Mouse (Mus musculus) lung, postnatal 0 days (tissue): Measurements from ENCODE around the gene Bcl2. TPM values are rescaled to one million over a fixed set of nuclear protein-coding genes. Genes with fewer than 3 reads are reported as not detected.
A peak's percentile ranks its signal among the peaks of the same experiment; 100 is the strongest.

Experiments used
- ATAC-seq: fragments of 200-750 bp; cut with Nextera tagmentation; 2 replicates; pipeline ENCODE4 v1.8.0; 2017; ENCODE audit warnings: moderate library complexity
- DNase-seq: peaks from one replicate; pipeline ENCODE4 v3.0.0-alpha.2; 2016; ENCODE audit warnings: low spot score
- H3K27ac ChIP-seq: fragments of 300-500 bp; sonication (generic); 2 replicates; pipeline ENCODE4 v1.5.1; 2014; ENCODE audit warnings: antibody characterized with exemption, mild to moderate bottlenecking, low read length, mixed read lengths
- H3K27me3 ChIP-seq: fragments of 300-500 bp; sonication (generic); replicated peaks from 2 replicates; pipeline ENCODE4 v1.6.1; 2014; ENCODE audit warnings: low read length, mixed read lengths; ENCODE audit not compliant: insufficient read depth
- H3K36me3 ChIP-seq: fragments of 300-500 bp; sonication (generic); 2 replicates; pipeline ENCODE4 v1.6.1; 2014; ENCODE audit warnings: low read length, mixed read lengths; ENCODE audit not compliant: insufficient read depth
- H3K4me1 ChIP-seq: fragments of 300-500 bp; sonication (generic); 2 replicates; pipeline ENCODE4 v1.6.1; 2014; ENCODE audit warnings: antibody characterized with exemption, low read depth, low read length, mixed read lengths; ENCODE audit not compliant: insufficient read depth
- H3K4me2 ChIP-seq: fragments of 300-500 bp; sonication (generic); replicated peaks from 2 replicates; pipeline ENCODE4 v1.6.1; 2014; ENCODE audit warnings: low read depth, mild to moderate bottlenecking, low read length, moderate library complexity, mixed read lengths
- H3K4me3 ChIP-seq: fragments of 300-500 bp; sonication (generic); 2 replicates; pipeline ENCODE4 v1.5.1; 2014; ENCODE audit warnings: low read depth, low read length
- H3K9ac ChIP-seq: fragments of 300-500 bp; sonication (generic); replicated peaks from 2 replicates; pipeline ENCODE4 v1.6.1; 2014; ENCODE audit warnings: low read depth, mild to moderate bottlenecking
- H3K9me3 ChIP-seq: fragments of 300-500 bp; sonication (generic); 2 replicates; pipeline ENCODE4 v1.6.1; 2016; ENCODE audit warnings: low read length, mixed read lengths
- CTCF ChIP-seq: IDR thresholded peaks from 2 replicates; pipeline ENCODE4 v1.5.1; 2016; ENCODE audit warnings: antibody characterized with exemption, mild to moderate bottlenecking
- EP300 ChIP-seq: IDR thresholded peaks from 2 replicates; pipeline ENCODE4 v1.6.1; 2016; ENCODE audit warnings: antibody characterized with exemption, mild to moderate bottlenecking, control low read depth
- WGBS: fragments of 180-500 bp; shearing (Covaris S2); extraction: QIAGEN DNeasy Blood & Tissue Kit; methylation state at CpG from one replicate; pipeline ENCODE4 v1.1.7; 2014; 5-methylcytosine and 5-hydroxymethylcytosine counted together
- polyA plus RNA-seq: library from polyadenylated mRNA; unstranded; fragments of >200 nt; fragmentation: Nextera tagmentation; extraction: Ambion mirVana; gene quantifications from 2 replicates; pipeline ENCODE4 v1.2.1, GENCODE M21; 2015

Gene Bcl2
- polyA plus RNA-seq, 1 experiment from 2014 or later: 5.7 TPM

DNA sequence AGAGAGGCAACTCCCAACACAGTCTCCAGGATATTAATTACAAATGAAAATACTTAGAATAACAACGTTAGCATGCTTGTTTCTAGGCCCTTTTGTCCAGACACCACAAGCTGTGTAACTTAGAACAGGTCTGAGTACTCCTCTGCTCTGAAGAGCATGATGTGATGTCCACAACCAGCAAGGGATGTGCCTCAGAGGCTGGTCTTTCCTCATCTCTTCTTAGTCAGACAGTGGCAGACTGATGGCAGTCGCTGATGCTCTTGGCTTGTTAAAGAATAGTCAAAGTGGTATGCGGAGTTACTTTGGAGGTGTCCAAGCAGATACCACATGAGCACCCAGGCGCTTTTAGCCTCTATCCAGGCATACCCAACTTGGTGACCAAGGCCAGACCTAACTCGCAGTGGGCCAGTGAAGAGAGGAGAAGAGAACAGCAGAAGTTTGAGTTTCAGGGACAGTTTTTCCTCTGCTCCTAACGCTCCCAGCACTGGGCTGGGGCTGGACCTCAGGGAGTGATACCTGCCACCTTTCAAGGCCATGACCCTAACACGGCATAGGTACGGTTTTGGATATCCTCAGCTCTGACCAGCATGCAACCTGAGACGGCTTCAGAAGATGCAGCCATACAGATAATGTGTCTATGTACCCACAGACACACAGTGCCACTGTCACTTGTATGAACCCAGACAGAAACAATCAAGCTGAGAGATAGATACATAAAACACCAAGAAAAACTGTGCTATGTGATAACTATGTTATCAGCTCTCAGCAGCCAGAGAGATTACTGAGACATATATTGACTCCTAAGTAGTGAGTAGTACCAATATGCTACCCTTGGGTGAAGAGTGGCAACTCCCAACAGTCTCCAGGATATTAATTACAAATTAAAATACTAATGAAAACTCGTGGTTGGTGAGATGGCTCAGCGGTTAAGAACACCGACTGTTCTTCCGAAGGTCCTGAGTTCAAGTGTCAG lies 1.3 kb upstream of the Bcl2 start:
- ATAC-seq (no peak), DNase-seq (no peak)
- no peaks in the 10 kb centered on the region for H3K9me3 ChIP-seq
- no peaks in the 10 kb centered on the region for H3K27me3 ChIP-seq
- no peak overlapping the region for H3K27ac ChIP-seq
- 87% methylated on average over 13 of the region's 13 CpGs for WGBS
- H3K9ac ChIP-seq: no peak overlapping the region
- TF ChIP-seq EP300: no peak
- TF ChIP-seq CTCF: no peak
- H3K36me3 ChIP-seq: no peaks in the 10 kb centered on the region
- no peak overlapping the region for H3K4me3 ChIP-seq
- no peaks in the 10 kb centered on the region for H3K4me1 ChIP-seq
- no peak overlapping the region for H3K4me2 ChIP-seq

GRCm38 (mm10) chr1:106714530-106714981 lies 482 bp upstream of the Bcl2 start:
- no peaks in the 10 kb centered on the region for H3K27me3 ChIP-seq
- no peak for DNase-seq
- H3K27ac ChIP-seq: peak overlapping the region; percentile 81
- no peaks in the 10 kb centered on the region for H3K9me3 ChIP-seq
- WGBS: 7% methylated on average over 11 of the region's 21 CpGs
- no peaks in the 10 kb centered on the region for H3K36me3 ChIP-seq
- TF ChIP-seq EP300 (no peak), CTCF (no peak)
- no peaks in the 10 kb centered on the region for H3K4me1 ChIP-seq
- H3K9ac ChIP-seq: peak overlapping the region; percentile 60
- peak overlapping the region; percentile 96 for H3K4me2 ChIP-seq
- ATAC-seq: no peak; the same call in 1 of the 2 replicates
- H3K4me3 ChIP-seq: peak overlapping the region; percentile 76

DNA sequence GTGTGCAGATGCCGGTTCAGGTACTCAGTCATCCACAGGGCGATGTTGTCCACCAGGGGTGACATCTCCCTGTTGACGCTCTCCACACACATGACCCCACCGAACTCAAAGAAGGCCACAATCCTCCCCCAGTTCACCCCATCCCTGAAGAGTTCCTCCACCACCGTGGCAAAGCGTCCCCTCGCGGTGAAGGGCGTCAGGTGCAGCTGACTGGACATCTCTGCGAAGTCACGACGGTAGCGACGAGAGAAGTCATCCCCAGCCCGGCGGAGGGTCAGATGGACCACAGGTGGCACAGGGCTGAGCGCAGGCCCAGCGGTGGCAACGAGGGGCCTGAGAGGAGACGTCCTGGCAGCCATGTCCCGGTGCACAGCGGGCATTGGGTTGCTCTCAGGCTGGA lies 1.7 kb downstream of the Bcl2 start:
- peak; percentile 63 for DNase-seq
- H3K27me3 ChIP-seq: no peaks in the 10 kb centered on the region
- peak overlapping the region; percentile 76 for H3K4me3 ChIP-seq
- TF ChIP-seq CTCF (peak; percentile 93), EP300 (no peak)
- no peak for ATAC-seq
- no peaks in the 10 kb centered on the region for H3K36me3 ChIP-seq
- no peaks in the 10 kb centered on the region for H3K4me1 ChIP-seq
- 9% methylated on average over 22 of the region's 22 CpGs for WGBS
- H3K9ac ChIP-seq: no peak overlapping the region
- H3K27ac ChIP-seq: peak overlapping the region; percentile 10; the same call in 1 of the 2 replicates
- H3K4me2 ChIP-seq: peak overlapping the region; percentile 96
- no peaks in the 10 kb centered on the region for H3K9me3 ChIP-seq

GRCm38 (mm10) chr1:106711356-106712125 lies 2.5 kb downstream of the Bcl2 start:
- H3K27ac ChIP-seq: peak overlapping the region; percentile 10; the same call in 1 of the 2 replicates
- no peaks in the 10 kb centered on the region for H3K36me3 ChIP-seq
- DNase-seq (peak; percentile 54), ATAC-seq (no peak)
- no peaks in the 10 kb centered on the region for H3K4me1 ChIP-seq
- no peaks in the 10 kb centered on the region for H3K9me3 ChIP-seq
- H3K4me2 ChIP-seq: peak overlapping the region; percentile 96
- 54% methylated on average over 12 of the region's 12 CpGs for WGBS
- TF ChIP-seq EP300 (no peak), CTCF (peak; percentile 62)
- H3K27me3 ChIP-seq: no peaks in the 10 kb centered on the region
- no peak overlapping the region for H3K9ac ChIP-seq
- peak overlapping the region; percentile 76 for H3K4me3 ChIP-seq

- Histone ChIP-seq H3K4me1 (no peaks in the 10 kb centered on the region), H3K4me2 (no peak overlapping the region), H3K36me3 (no peaks in the 10 kb centered on the region), H3K27ac (no peak overlapping the region), H3K9me3 (no peaks in the 10 kb centered on the region), H3K4me3 (no peak overlapping the region), H3K27me3 (no peaks in the 10 kb centered on the region), H3K9ac (no peak overlapping the region)
- TF ChIP-seq EP300 (no peak), CTCF (no peak)
- ATAC-seq (no peak), DNase-seq (no peak)
- 70% methylated on average over 7 of the region's 7 CpGs for WGBS
Observed at GRCm38 (mm10) chr1:106710202-106710601, 3.9 kb downstream of the Bcl2 start.
